Mouse (Mus musculus): ENCODE results near the gene Tns4. TPM values are rescaled to one million over a fixed set of nuclear protein-coding genes. Genes with fewer than 3 reads are reported as not detected.

The Tns4 gene
- total and polyA plus RNA-seq, 2 experiments from 2014 or later = 0.17 to 0.38 TPM

- no peaks in the 10 kb centered on the region for H3K36me3 ChIP-seq (ENCODE audit: insufficient read depth, low read length)
- no peak overlapping the region for H3K4me2 ChIP-seq (ENCODE audit: low read depth, low read length, poor library complexity, severe bottlenecking)
- no peaks in the 10 kb centered on the region for H3K4me1 ChIP-seq (ENCODE audit: insufficient read depth, low read length)
- no peak overlapping the region for H3K27ac ChIP-seq (ENCODE audit: low read depth, low read length)
- DNase-seq (ENCODE audit: low spot score) (no peak), ATAC-seq (ENCODE audit: low FRiP score) (no peak)
- no peak for TF ChIP-seq CTCF (IDR thresholded peaks at IDR 0.05)
- no peaks in the 10 kb centered on the region for H3K27me3 ChIP-seq (ENCODE audit: insufficient read depth, low read length)
- no peaks in the 10 kb centered on the region for H3K9me3 ChIP-seq (ENCODE audit: low read length)
- no peak overlapping the region for H3K9ac ChIP-seq (replicated peaks; ENCODE audit: low read length, poor library complexity, severe bottlenecking)
- 26% methylated on average over 6 of the region's 6 CpGs for whole genome bisulfite sequencing
- H3K4me3 ChIP-seq (ENCODE audit: low read depth, low read length) = no peak overlapping the region
Measured at GRCm38 (mm10) chr11:99071866-99072265, 17.2 kb downstream of the Tns4 start.

- WGBS = 83% methylated on average over 5 of the region's 5 CpGs
- Histone ChIP-seq H3K27ac (ENCODE audit: low read depth, low read length) (no peak overlapping the region), H3K9me3 (ENCODE audit: low read length) (no peaks in the 10 kb centered on the region), H3K36me3 (ENCODE audit: insufficient read depth, low read length) (no peaks in the 10 kb centered on the region), H3K4me1 (ENCODE audit: insufficient read depth, low read length) (no peaks in the 10 kb centered on the region), H3K4me3 (ENCODE audit: low read depth, low read length) (no peak overlapping the region), H3K4me2 (ENCODE audit: low read depth, low read length, poor library complexity, severe bottlenecking) (no peak overlapping the region), H3K27me3 (ENCODE audit: insufficient read depth, low read length) (no peaks in the 10 kb centered on the region), H3K9ac (replicated peaks; ENCODE audit: low read length, poor library complexity, severe bottlenecking) (no peak overlapping the region)
- ATAC-seq (ENCODE audit: low FRiP score) (no peak), DNase-seq (ENCODE audit: low spot score) (no peak)
- TF ChIP-seq CTCF (IDR thresholded peaks at IDR 0.05) = no peak
Measured at GRCm38 (mm10) chr11:99068455-99068854, 20.7 kb downstream of the Tns4 start.

- no peak for ATAC-seq (ENCODE audit: low FRiP score)
- Histone ChIP-seq H3K4me3 (ENCODE audit: low read depth, low read length) (no peak overlapping the region), H3K9ac (replicated peaks; ENCODE audit: low read length, poor library complexity, severe bottlenecking) (no peak overlapping the region), H3K9me3 (ENCODE audit: low read length) (no peaks in the 10 kb centered on the region), H3K4me2 (ENCODE audit: low read depth, low read length, poor library complexity, severe bottlenecking) (no peak overlapping the region), H3K36me3 (ENCODE audit: insufficient read depth, low read length) (no peaks in the 10 kb centered on the region), H3K27ac (ENCODE audit: low read depth, low read length) (no peak overlapping the region), H3K4me1 (ENCODE audit: insufficient read depth, low read length) (no peaks in the 10 kb centered on the region), H3K27me3 (ENCODE audit: insufficient read depth, low read length) (no peaks in the 10 kb centered on the region)
- TF ChIP-seq CTCF (IDR thresholded peaks at IDR 0.05) = no peak
- DNase-seq (ENCODE audit: low spot score) = no peak
- 90% methylated on average over 8 of the region's 8 CpGs for WGBS
Measured at GRCm38 (mm10) chr11:99067591-99067990, 21.5 kb downstream of the Tns4 start.

- 11% methylated on average over 2 of the region's 2 CpGs for WGBS
- Histone ChIP-seq H3K9me3 (ENCODE audit: low read length) (no peaks in the 10 kb centered on the region), H3K27me3 (ENCODE audit: insufficient read depth, low read length) (no peaks in the 10 kb centered on the region), H3K27ac (ENCODE audit: low read depth, low read length) (no peak overlapping the region), H3K4me3 (ENCODE audit: low read depth, low read length) (no peak overlapping the region), H3K4me1 (ENCODE audit: insufficient read depth, low read length) (no peaks in the 10 kb centered on the region), H3K9ac (replicated peaks; ENCODE audit: low read length, poor library complexity, severe bottlenecking) (no peak overlapping the region), H3K4me2 (ENCODE audit: low read depth, low read length, poor library complexity, severe bottlenecking) (no peak overlapping the region), H3K36me3 (ENCODE audit: insufficient read depth, low read length) (no peaks in the 10 kb centered on the region)
- DNase-seq (ENCODE audit: low spot score) (peak; percentile 92), ATAC-seq (ENCODE audit: low FRiP score) (no peak)
- TF ChIP-seq CTCF (IDR thresholded peaks at IDR 0.05) = peak; percentile 95
Measured at GRCm38 (mm10) chr11:99065979-99066378, 23.1 kb downstream of the Tns4 start.

GRCm38 (mm10) chr11:99065353-99065752, 23.8 kb downstream of the Tns4 start:
- DNase-seq (ENCODE audit: low spot score) (no peak), ATAC-seq (ENCODE audit: low FRiP score) (no peak)
- no peaks in the 10 kb centered on the region for H3K36me3 ChIP-seq (ENCODE audit: insufficient read depth, low read length)
- H3K4me1 ChIP-seq (ENCODE audit: insufficient read depth, low read length) = no peaks in the 10 kb centered on the region
- no peak overlapping the region for H3K4me3 ChIP-seq (ENCODE audit: low read depth, low read length)
- no peak for TF ChIP-seq CTCF (IDR thresholded peaks at IDR 0.05)
- H3K27me3 ChIP-seq (ENCODE audit: insufficient read depth, low read length) = no peaks in the 10 kb centered on the region
- no peak overlapping the region for H3K9ac ChIP-seq (replicated peaks; ENCODE audit: low read length, poor library complexity, severe bottlenecking)
- H3K9me3 ChIP-seq (ENCODE audit: low read length) = no peaks in the 10 kb centered on the region
- WGBS = 77% methylated on average over 3 of the region's 3 CpGs
- H3K4me2 ChIP-seq (ENCODE audit: low read depth, low read length, poor library complexity, severe bottlenecking) = no peak overlapping the region
- H3K27ac ChIP-seq (ENCODE audit: low read depth, low read length) = no peak overlapping the region

GRCm38 (mm10) chr11:99063406-99064131, 25.5 kb downstream of the Tns4 start:
- WGBS = 38% methylated on average over 8 of the region's 8 CpGs

More at GRCm38 (mm10) chr11:99063406-99064131, 25.5 kb downstream of the Tns4 start:
- H3K36me3 ChIP-seq (ENCODE audit: insufficient read depth, low read length) = no peaks in the 10 kb centered on the region
- no peak overlapping the region for H3K4me2 ChIP-seq (ENCODE audit: low read depth, low read length, poor library complexity, severe bottlenecking)
- TF ChIP-seq CTCF (IDR thresholded peaks at IDR 0.05) = no peak
- no peak for DNase-seq (ENCODE audit: low spot score)
- H3K27me3 ChIP-seq (ENCODE audit: insufficient read depth, low read length) = no peaks in the 10 kb centered on the region
- no peaks in the 10 kb centered on the region for H3K4me1 ChIP-seq (ENCODE audit: insufficient read depth, low read length)
- no peak overlapping the region for H3K4me3 ChIP-seq (ENCODE audit: low read depth, low read length)
- H3K27ac ChIP-seq (ENCODE audit: low read depth, low read length) = no peak overlapping the region
- no peak for ATAC-seq (ENCODE audit: low FRiP score)
- H3K9me3 ChIP-seq (ENCODE audit: low read length) = no peaks in the 10 kb centered on the region
- no peak overlapping the region for H3K9ac ChIP-seq (replicated peaks; ENCODE audit: low read length, poor library complexity, severe bottlenecking)

Data from midbrain, postnatal 0 days (tissue).